Mouse (Mus musculus) spleen, adult 10 weeks (tissue): Measurements from ENCODE around the gene Nab1. TPM values are rescaled to one million over a fixed set of nuclear protein-coding genes. Genes with fewer than 3 reads are reported as not detected.

Source experiments
- polyA plus RNA-seq: library from polyadenylated mRNA; stranded (reverse); fragments of 350-450 nt; fragmentation: Illumina TruSeq; extraction: RNeasy Lipid Tissue Mini Kit (QIAGEN cat#74804); gene quantifications from one replicate; pipeline ENCODE4 v1.2.3, GENCODE M21; 2015; ENCODE audit warnings: low replicate concordance; ENCODE audit not compliant: insufficient read depth

Nab1 gene
- polyA plus RNA-seq: 39.0 TPM

DNA sequence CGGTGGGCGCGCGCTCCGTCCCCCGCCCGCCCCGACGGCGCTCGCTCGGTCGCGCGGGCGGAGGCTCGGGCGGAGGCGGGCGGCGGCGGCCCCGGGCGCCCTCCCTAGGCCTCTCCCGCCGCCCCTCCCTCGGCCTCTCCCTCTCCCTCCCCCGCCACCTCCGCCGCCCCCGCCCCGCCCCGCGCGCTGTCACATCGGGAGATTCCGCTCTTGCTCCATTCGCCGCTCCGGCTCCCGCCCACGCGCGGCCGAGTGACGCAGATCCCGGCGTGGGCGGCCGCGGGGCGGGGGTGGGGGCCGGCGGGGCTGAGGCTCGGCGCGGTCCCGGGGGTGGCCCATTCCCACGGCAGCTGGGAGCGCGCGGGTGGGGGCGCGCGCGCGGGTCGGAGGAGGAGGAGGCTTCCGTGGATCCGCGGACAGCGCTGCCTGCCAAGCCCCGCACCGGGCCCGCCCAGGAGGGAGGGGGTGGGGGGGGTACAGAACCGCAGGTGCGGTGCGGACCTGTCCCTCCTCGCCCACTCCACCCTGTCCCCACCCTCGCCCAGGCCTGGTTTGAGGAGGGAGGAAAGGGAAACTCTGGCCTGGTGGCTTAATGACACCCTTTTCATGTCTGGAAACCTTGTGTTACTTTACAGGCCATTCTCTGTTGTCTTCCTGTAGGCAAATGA lies at the start of gene Nab1:
Gene Nab1, minus strand, starts transcription at position 366 of the 668 bp plus-strand sequence.

Other genes starting within 250 kb of the Nab1 start
- 55.1 TPM for gene Nemp2, start 130.0 kb upstream of the Nab1 start, polyA plus RNA-seq
- 8.3 TPM for gene Mfsd6, start 226.8 kb upstream of the Nab1 start, polyA plus RNA-seq